ENCODE assay signal across 8 mouse cellular contexts in the genomic region with DNA sequence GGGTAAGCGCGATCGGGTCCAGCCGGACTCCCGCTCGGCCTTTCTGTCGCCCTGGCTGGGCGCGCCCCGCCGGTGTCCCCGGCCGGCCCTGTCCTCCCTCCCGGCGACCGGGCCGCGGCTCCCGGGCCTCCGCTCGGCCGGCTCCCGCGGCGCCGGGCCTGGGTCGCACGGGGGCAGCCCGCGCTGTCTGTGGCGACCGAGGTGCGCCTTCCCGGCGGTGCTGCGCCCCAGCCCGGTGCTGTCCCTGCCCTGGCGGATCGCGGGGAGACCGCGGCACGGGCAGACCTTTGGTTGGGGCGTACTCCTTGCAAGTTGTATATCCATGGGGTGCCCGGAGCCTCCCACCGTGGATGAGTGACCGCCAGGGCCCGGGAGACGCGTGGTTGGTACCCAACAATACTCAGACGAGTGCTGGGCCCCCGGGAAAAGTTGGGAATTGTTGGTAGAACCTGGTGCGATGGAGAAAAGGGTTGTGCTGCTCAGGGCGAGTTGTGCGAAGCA. TPM values are rescaled to one million over a fixed set of nuclear protein-coding genes. Genes with fewer than 3 reads are reported as not detected.
DNase-seq lines count a peak whose midpoint lies in the region; ATAC-seq and TF ChIP-seq lines count a peak whose summit lies in the region.

No protein-coding gene starts in this region.

- no peak for TF ChIP-seq CTCF in liver, embryonic 14.5 days (IDR thresholded peaks at IDR 0.05; ENCODE audit: low read depth)

- peak overlapping the region; percentile 67 for H3K4me2 ChIP-seq in hindbrain, embryonic 16.5 days (ENCODE audit: low read length)
- H3K4me2 ChIP-seq in liver, embryonic 14.5 days (ENCODE audit: low read depth), result peak overlapping the region; percentile 75

- peak overlapping the region; percentile 98 for H3K9ac ChIP-seq in hindbrain, embryonic 16.5 days (ENCODE audit: low read depth, low read length)
- peak overlapping the region; percentile 79 for H3K9ac ChIP-seq in liver, embryonic 14.5 days (replicated peaks)

- peak overlapping the region; percentile 81 for H3K27ac ChIP-seq in hindbrain, embryonic 16.5 days (ENCODE audit: low read depth, low read length)
- H3K27ac ChIP-seq in liver, embryonic 14.5 days, result no peak overlapping the region; the same call in 1 of the 2 replicates

- peaks cover 29% of the 10 kb centered on the region for H3K9me3 ChIP-seq in erythroblast, embryonic 14.5 days (ENCODE audit: control insufficient read depth, low read length)
- no peaks in the 10 kb centered on the region for H3K9me3 ChIP-seq in hindbrain, embryonic 16.5 days (ENCODE audit: control insufficient read depth, low read length)
- no peaks in the 10 kb centered on the region for H3K9me3 ChIP-seq in liver, embryonic 14.5 days (ENCODE audit: control insufficient read depth, low read length)

- peaks cover 37% of the 10 kb centered on the region for H3K36me3 ChIP-seq in erythroblast, embryonic 14.5 days (ENCODE audit: control insufficient read depth)
- peaks cover 30% of the 10 kb centered on the region for H3K36me3 ChIP-seq in hindbrain, embryonic 16.5 days (ENCODE audit: control insufficient read depth, insufficient read depth, low read length)
- peaks cover 22% of the 10 kb centered on the region for H3K36me3 ChIP-seq in liver, embryonic 14.5 days (replicated peaks; ENCODE audit: control insufficient read depth, insufficient read depth, low read depth)

- no peak for ATAC-seq in erythroblast, adult 5-6 weeks (replicated peaks; ENCODE audit: low FRiP score, poor library complexity, severe bottlenecking)
- ATAC-seq in hindbrain, embryonic 16.5 days, result peak; percentile 81
- ATAC-seq in liver, embryonic 14.5 days (ENCODE audit: insufficient read depth), result peak; percentile 40

- H3K4me1 ChIP-seq in erythroblast, embryonic 14.5 days (ENCODE audit: control insufficient read depth), result peaks cover 54% of the 10 kb centered on the region
- peaks cover 10% of the 10 kb centered on the region for H3K4me1 ChIP-seq in hindbrain, embryonic 16.5 days (ENCODE audit: control insufficient read depth, insufficient read depth, low read depth, low read length)
- peaks cover 29 to 34% of the 10 kb centered on the region in 2 experiments for H3K4me1 ChIP-seq in liver, embryonic 14.5 days (replicated peaks; ENCODE audit: control insufficient read depth in 2 of 2, insufficient read depth in 2 of 2, low read length in 1 of 2)

- peak overlapping the region; percentile 72 for H3K4me3 ChIP-seq in erythroblast, embryonic 14.5 days (replicated peaks)
- peak overlapping the region; percentile 92 for H3K4me3 ChIP-seq in hindbrain, embryonic 16.5 days (ENCODE audit: low read length)
- H3K4me3 ChIP-seq in liver, embryonic 14.5 days (ENCODE audit: insufficient read depth in 1 of 2, low read depth in 2 of 2, low read length in 2 of 2), result peak overlapping the region; percentile 72 to 82

- no peak for TF ChIP-seq EP300 in liver, embryonic 14.5 days (IDR thresholded peaks at IDR 0.05; ENCODE audit: low read depth)

- 0% methylated on average over 24 of the region's 55 CpGs for WGBS in hindbrain, embryonic 16.5 days
- under 1% methylated on average over 54 of the region's 55 CpGs for WGBS in liver, embryonic 14.5 days (ENCODE audit: insufficient replicate concordance)

- peak; percentile 58 for DNase-seq in CD4-positive, CD25-positive, alpha-beta regulatory T cell, adult 2 months (ENCODE audit: low read depth, low spot score)
- DNase-seq in embryo, embryonic 11.5 days (ENCODE audit: low read depth, low spot score), result peak; percentile 19
- DNase-seq in liver, embryonic 14.5 days (ENCODE audit: low read depth in 3 of 3, low spot score in 3 of 3), result no peak
- DNase-seq in retina, postnatal 1 day, result peak; percentile 49
- DNase-seq in gastrocnemius, postnatal 36 days, result no peak

- H3K27me3 ChIP-seq in erythroblast, embryonic 14.5 days (ENCODE audit: control insufficient read depth), result peaks cover 7% of the 10 kb centered on the region
- H3K27me3 ChIP-seq in hindbrain, embryonic 16.5 days (replicated peaks; ENCODE audit: control insufficient read depth, insufficient read depth, low read length), result no peaks in the 10 kb centered on the region
- no peaks in the 10 kb centered on the region for H3K27me3 ChIP-seq in liver, embryonic 14.5 days (ENCODE audit: control insufficient read depth, insufficient read depth, low read length)

- intact Hi-C loops in gastrocnemius, postnatal 36 days (cut with DNase I), result loop anchor here (2.0 to 10.0 kb wide), 4 partner anchors 47 to 265 kb away; partner anchors contain the start of genes Hsd17b6 and Stat6

RNA-seq across cellular contexts. Expression of gene Zbtb39, which starts 0.4 kb away (rescaled TPM):
- 0.02 and 0.03 TPM in 2 replicates for polyA plus RNA-seq in erythroblast, embryonic 14.5 days (2012)
- total RNA-seq in erythroblast, adult 5-6 weeks (2015; ENCODE audit: low replicate concordance), result 0.19 and 1.7 TPM in 2 replicates
- 0.28 and 1.3 TPM in 2 replicates for total RNA-seq in erythroblast, adult 5-6 weeks (2017; ENCODE audit: low replicate concordance)
- polyA plus RNA-seq in hindbrain, embryonic 16.5 days (2015; fragmentation: Nextera tagmentation; extraction: Ambion mirVana), result 2.4 TPM in 2 replicates
- 1.9 and 2.1 TPM in 2 replicates for polyA plus RNA-seq in liver, embryonic 14.5 days (2012; rRNA removed)
- 0.72 and 0.83 TPM in 2 replicates for polyA plus RNA-seq in liver, embryonic 14.5 days (2014; fragmentation: Nextera tagmentation; extraction: Ambion mirVana)
- total RNA-seq in gastrocnemius, postnatal 36 days (2021), result 1 to 10 TPM; 5.1 to 5.9 TPM

RNA-seq across cellular contexts. Expression of gene Gpr182, which starts 11.8 kb away (rescaled TPM):
- 0.12 and 0.19 TPM in 2 replicates for polyA plus RNA-seq in erythroblast, embryonic 14.5 days (2012)
- not detected in 2 replicates for total RNA-seq in erythroblast, adult 5-6 weeks (2015; ENCODE audit: low replicate concordance)
- total RNA-seq in erythroblast, adult 5-6 weeks (2017; ENCODE audit: low replicate concordance), result 0.14 and 0.77 TPM in 2 replicates
- polyA plus RNA-seq in hindbrain, embryonic 16.5 days (2015; fragmentation: Nextera tagmentation; extraction: Ambion mirVana), result 1.9 and 2.0 TPM in 2 replicates
- 9.1 and 11.5 TPM in 2 replicates for polyA plus RNA-seq in liver, embryonic 14.5 days (2012; rRNA removed)
- polyA plus RNA-seq in liver, embryonic 14.5 days (2014; fragmentation: Nextera tagmentation; extraction: Ambion mirVana), result 3.7 and 4.3 TPM in 2 replicates
- total RNA-seq in gastrocnemius, postnatal 36 days (2021), result under 1 TPM; 0.13 to 0.15 TPM

RNA-seq across cellular contexts. Expression of gene Tac2, which starts 15.4 kb away (rescaled TPM):
- polyA plus RNA-seq in erythroblast, embryonic 14.5 days (2012), result 7.2 and 9.6 TPM in 2 replicates
- 6.9 and 8.3 TPM in 2 replicates for total RNA-seq in erythroblast, adult 5-6 weeks (2015; ENCODE audit: low replicate concordance)
- 3.3 and 4.5 TPM in 2 replicates for total RNA-seq in erythroblast, adult 5-6 weeks (2017; ENCODE audit: low replicate concordance)
- 0.74 and 2.5 TPM in 2 replicates for polyA plus RNA-seq in hindbrain, embryonic 16.5 days (2015; fragmentation: Nextera tagmentation; extraction: Ambion mirVana)
- 20.7 and 27.9 TPM in 2 replicates for polyA plus RNA-seq in liver, embryonic 14.5 days (2012; rRNA removed)
- polyA plus RNA-seq in liver, embryonic 14.5 days (2014; fragmentation: Nextera tagmentation; extraction: Ambion mirVana), result 26.8 and 31.3 TPM in 2 replicates
- not detected for total RNA-seq in gastrocnemius, postnatal 36 days (2021)

RNA-seq across cellular contexts. Expression of gene Rdh1, which starts 19.8 kb away (rescaled TPM):
- polyA plus RNA-seq in erythroblast, embryonic 14.5 days (2012), result not detected in 2 replicates
- total RNA-seq in erythroblast, adult 5-6 weeks (2015; ENCODE audit: low replicate concordance), result not detected in 2 replicates
- total RNA-seq in erythroblast, adult 5-6 weeks (2017; ENCODE audit: low replicate concordance), result 0.14 TPM in 1 of 2 replicates, not detected in the other
- polyA plus RNA-seq in hindbrain, embryonic 16.5 days (2015; fragmentation: Nextera tagmentation; extraction: Ambion mirVana), result 0.04 TPM in 1 of 2 replicates, not detected in the other
- polyA plus RNA-seq in liver, embryonic 14.5 days (2012; rRNA removed), result 0.15 and 0.18 TPM in 2 replicates
- 0.09 and 0.17 TPM in 2 replicates for polyA plus RNA-seq in liver, embryonic 14.5 days (2014; fragmentation: Nextera tagmentation; extraction: Ambion mirVana)
- total RNA-seq in gastrocnemius, postnatal 36 days (2021), result under 1 TPM; 0.05 to 0.10 TPM

RNA-seq across cellular contexts. Expression of gene Rdh16f1, which starts 19.9 kb away (rescaled TPM):
- polyA plus RNA-seq in erythroblast, embryonic 14.5 days (2012), result not detected in 2 replicates
- not detected in 2 replicates for total RNA-seq in erythroblast, adult 5-6 weeks (2015; ENCODE audit: low replicate concordance)
- not detected in 2 replicates for total RNA-seq in erythroblast, adult 5-6 weeks (2017; ENCODE audit: low replicate concordance)
- not detected in 2 replicates for polyA plus RNA-seq in hindbrain, embryonic 16.5 days (2015; fragmentation: Nextera tagmentation; extraction: Ambion mirVana)
- 0.03 and 0.06 TPM in 2 replicates for polyA plus RNA-seq in liver, embryonic 14.5 days (2012; rRNA removed)
- 0.11 TPM in 1 of 2 replicates, not detected in the other for polyA plus RNA-seq in liver, embryonic 14.5 days (2014; fragmentation: Nextera tagmentation; extraction: Ambion mirVana)
- not detected for total RNA-seq in gastrocnemius, postnatal 36 days (2021)

Comparison
In these comparisons a context has a peak if more than half of its experiments do, and no peak if none do; other contexts are left out.
1. DNase-seq: peak in CD4-positive, CD25-positive, alpha-beta regulatory T cell, adult 2 months (single experiment), embryo, embryonic 11.5 days (single experiment) and retina, postnatal 1 day (single experiment); none in liver, embryonic 14.5 days (0 of 3) and gastrocnemius, postnatal 36 days (0 of 2).
2. Peak in every context shown above with its lines, with median percentiles within 50 percentile points of each other: H3K4me3 ChIP-seq.